Mouse (Mus musculus) thymus, postnatal 0 days (tissue): Measurements from ENCODE around the gene Taok1. TPM values are rescaled to one million over a fixed set of nuclear protein-coding genes. Genes with fewer than 3 reads are reported as not detected.

Experiments used
- DNase-seq: peaks from one replicate; pipeline ENCODE4 v3.0.0-alpha.2; 2015; ENCODE audit warnings: low spot score
- polyA plus RNA-seq: library from polyadenylated mRNA; unstranded; fragments of >200 nt; fragmentation: Nextera tagmentation; extraction: Ambion mirVana; gene quantifications from 2 replicates; pipeline ENCODE4 v1.2.1, GENCODE M21; 2015

The Taok1 gene
- polyA plus RNA-seq, 1 experiment from 2014 or later: 16.7 TPM

GRCm38 (mm10) chr11:77511336-77511735 is 96.3 kb downstream of the Taok1 start:
- DNase-seq: no peak

GRCm38 (mm10) chr11:77508068-77509021 is 99.3 kb downstream of the Taok1 start:
- peak; percentile 89 for DNase-seq

GRCm38 (mm10) chr11:77507426-77507825 is 100.2 kb downstream of the Taok1 start:
- no peak for DNase-seq

GRCm38 (mm10) chr11:77506941-77507340 is 100.7 kb downstream of the Taok1 start:
- no peak for DNase-seq

GRCm38 (mm10) chr11:77506273-77506672 is 101.3 kb downstream of the Taok1 start:
- DNase-seq: no peak

GRCm38 (mm10) chr11:77505291-77505980 is 102.2 kb downstream of the Taok1 start:
- no peak for DNase-seq

- DNase-seq: no peak
Observed at GRCm38 (mm10) chr11:77504377-77504776, 103.2 kb downstream of the Taok1 start.

GRCm38 (mm10) chr11:77503511-77503910 is 104.1 kb downstream of the Taok1 start:
- DNase-seq: no peak

GRCm38 (mm10) chr11:77502481-77502880 is 105.1 kb downstream of the Taok1 start:
- DNase-seq: no peak

GRCm38 (mm10) chr11:77501971-77502370 is 105.6 kb downstream of the Taok1 start:
- no peak for DNase-seq

- peak; percentile 81 for DNase-seq
Observed at GRCm38 (mm10) chr11:77501392-77501791, 106.2 kb downstream of the Taok1 start.

GRCm38 (mm10) chr11:77500361-77501325 is 107.0 kb downstream of the Taok1 start:
- peak; percentile 24 for DNase-seq

GRCm38 (mm10) chr11:77499354-77499753 is 108.3 kb downstream of the Taok1 start:
- no peak for DNase-seq

- DNase-seq: no peak
Observed at GRCm38 (mm10) chr11:77498261-77499139, 109.1 kb downstream of the Taok1 start.

GRCm38 (mm10) chr11:77497851-77498250 is 109.8 kb downstream of the Taok1 start:
- no peak for DNase-seq

GRCm38 (mm10) chr11:77497341-77497756 is 110.3 kb downstream of the Taok1 start:
- DNase-seq: peak; percentile 68

GRCm38 (mm10) chr11:77495507-77495906 is 112.1 kb downstream of the Taok1 start:
- no peak for DNase-seq

GRCm38 (mm10) chr11:77494782-77495181 is 112.8 kb downstream of the Taok1 start:
- DNase-seq: no peak

GRCm38 (mm10) chr11:77494344-77494676 is 113.3 kb downstream of the Taok1 start:
- no peak for DNase-seq
